Mouse (Mus musculus) CH12.LX (cell line): Measurements from ENCODE around the gene Olfr568. TPM values are rescaled to one million over a fixed set of nuclear protein-coding genes. Genes with fewer than 3 reads are reported as not detected.

ENCODE experiments used
- DNase-seq: peaks from one replicate; pipeline ENCODE4 v3.0.0-alpha.2; 2013; ENCODE audit errors: extremely low read depth
- H3K27ac ChIP-seq: 2 replicates; pipeline ENCODE4 v1.5.1; 2012; ENCODE audit warnings: low read depth, mild to moderate bottlenecking, control low read depth, moderate library complexity; ENCODE audit not compliant: insufficient read depth
- H3K27me3 ChIP-seq: replicated peaks from 2 replicates; pipeline ENCODE3; 2012; ENCODE audit warnings: inconsistent platforms
- H3K36me3 ChIP-seq, 2 experiments: replicated peaks in 1 of 2; 2 replicates each; pipeline versions ENCODE3 to v1.6.1; 2012; ENCODE audit warnings: inconsistent platforms in 1 of 2, low read length in 1 of 2, mild to moderate bottlenecking in 1 of 2, mixed read lengths in 1 of 2, moderate library complexity in 1 of 2; ENCODE audit not compliant: control insufficient read depth in 1 of 2, insufficient read depth in 1 of 2
- H3K4me1 ChIP-seq, 2 experiments: 2 replicates each; pipeline ENCODE4 v1.6.1; 2012; ENCODE audit warnings: inconsistent platforms in 1 of 2, moderate library complexity in 1 of 2; ENCODE audit not compliant: insufficient read depth in 2 of 2, control insufficient read depth in 1 of 2
- H3K4me2 ChIP-seq: 2 replicates; pipeline ENCODE4 v1.6.1; 2012; ENCODE audit warnings: low read depth, mild to moderate bottlenecking, control low read depth; ENCODE audit not compliant: poor library complexity, insufficient read depth, severe bottlenecking
- H3K4me3 ChIP-seq, 3 experiments: fragments of 150-350 bp in 1 of 3; sonication (generic) in 1 of 3; replicated peaks in 1 of 3; 2 replicates each; pipeline versions ENCODE3 to v1.5.1; 2011 to 2012; ENCODE audit warnings: low read depth in 2 of 3, low read length in 2 of 3, mild to moderate bottlenecking in 2 of 3, moderate library complexity in 2 of 3, control low read depth in 1 of 3, improper control_type of control experiment in 1 of 3, inconsistent platforms in 1 of 3, mixed read lengths in 1 of 3; ENCODE audit not compliant: poor library complexity in 1 of 3
- H3K79me2 ChIP-seq: replicated peaks from 2 replicates; pipeline ENCODE4 v1.6.1; 2012; ENCODE audit warnings: mild to moderate bottlenecking, moderate library complexity; ENCODE audit not compliant: control insufficient read depth, poor library complexity, insufficient read depth, severe bottlenecking; ENCODE audit errors: extremely low read depth
- H3K9ac ChIP-seq: 2 replicates; pipeline ENCODE4 v1.6.1; 2012; ENCODE audit warnings: low read depth, mild to moderate bottlenecking, control low read depth, moderate library complexity; ENCODE audit not compliant: insufficient read depth
- H3K9me3 ChIP-seq: replicated peaks from 2 replicates; pipeline ENCODE3; 2012; ENCODE audit warnings: low read length, inconsistent platforms, mixed read lengths
- BHLHE40 ChIP-seq: IDR thresholded peaks from 2 replicates; pipeline ENCODE4 v1.6.1; 2011; ENCODE audit warnings: mild to moderate bottlenecking, low read depth, low read length, improper control_type of control experiment
- CHD1 ChIP-seq: IDR thresholded peaks from 2 replicates; pipeline ENCODE4 v1.6.1; 2012; ENCODE audit warnings: low read depth, low read length, improper control_type of control experiment, inconsistent platforms
- E2F4 ChIP-seq: IDR thresholded peaks from 2 replicates; pipeline ENCODE4 v1.6.1; 2011; ENCODE audit warnings: low read depth, low read length, improper control_type of control experiment; ENCODE audit not compliant: insufficient replicate concordance
- ELF1 ChIP-seq: IDR thresholded peaks from 2 replicates; pipeline ENCODE4 v1.6.1; 2014; ENCODE audit warnings: low read depth, mild to moderate bottlenecking, inconsistent platforms, low read length, improper control_type of control experiment
- EP300 ChIP-seq: IDR thresholded peaks from 2 replicates; pipeline ENCODE4 v1.6.1; 2011; ENCODE audit warnings: low read length, improper control_type of control experiment
- GABPA ChIP-seq: IDR thresholded peaks from 2 replicates; pipeline ENCODE4 v1.6.1; 2012; ENCODE audit warnings: low read depth, low read length, improper control_type of control experiment, inconsistent platforms; ENCODE audit not compliant: insufficient replicate concordance
- HCFC1 ChIP-seq: IDR thresholded peaks from 2 replicates; pipeline ENCODE4 v1.6.1; 2012; ENCODE audit warnings: low read depth, mild to moderate bottlenecking, inconsistent platforms, low read length, improper control_type of control experiment
- JUND ChIP-seq: conservative IDR thresholded peaks from 2 replicates; pipeline ENCODE4 v1.6.1; 2011; ENCODE audit warnings: low read depth, low read length, improper control_type of control experiment
- MAFK ChIP-seq: IDR thresholded peaks from 2 replicates; pipeline ENCODE4 v1.6.1; 2011; ENCODE audit warnings: low read length, improper control_type of control experiment; ENCODE audit not compliant: insufficient replicate concordance
- MAZ ChIP-seq: IDR thresholded peaks from 2 replicates; pipeline ENCODE4 v1.6.1; 2012; ENCODE audit warnings: low read depth, mild to moderate bottlenecking, inconsistent platforms, low read length, improper control_type of control experiment, moderate library complexity
- MEF2A ChIP-seq: IDR thresholded peaks from 2 replicates; pipeline ENCODE4 v1.6.1; 2014; ENCODE audit warnings: low read depth, mild to moderate bottlenecking, inconsistent platforms, low read length, improper control_type of control experiment, borderline replicate concordance
- NELFE ChIP-seq: IDR thresholded peaks from 2 replicates; pipeline ENCODE4 v1.6.1; 2011; ENCODE audit warnings: low read depth, low read length, improper control_type of control experiment
- NRF1 ChIP-seq: IDR thresholded peaks from 2 replicates; pipeline ENCODE4 v1.6.1; 2014; ENCODE audit warnings: low read depth, mild to moderate bottlenecking, inconsistent platforms, low read length, improper control_type of control experiment, moderate library complexity
- PAX5 ChIP-seq: IDR thresholded peaks from 2 replicates; pipeline ENCODE4 v1.6.1; 2012; ENCODE audit warnings: low read length, inconsistent platforms, mixed read lengths
- POLR2A ChIP-seq: IDR thresholded peaks from 2 replicates; pipeline ENCODE4 v1.6.1; 2011; ENCODE audit warnings: low read depth, mild to moderate bottlenecking, improper control_type of control experiment, low read length
- SIN3A ChIP-seq: IDR thresholded peaks from 2 replicates; pipeline ENCODE4 v1.6.1; 2012; ENCODE audit warnings: low read length, improper control_type of control experiment, inconsistent platforms
- USF2 ChIP-seq: conservative IDR thresholded peaks from 2 replicates; pipeline ENCODE4 v1.6.1; 2011; ENCODE audit warnings: low read depth, low read length, improper control_type of control experiment
- ZMIZ1 ChIP-seq: IDR thresholded peaks from 2 replicates; pipeline ENCODE4 v1.6.1; 2012; ENCODE audit warnings: low read depth, mild to moderate bottlenecking, inconsistent platforms, low read length, improper control_type of control experiment
- dilution Hi-C: fragments of 300-500 bp; cut with MboI; formaldehyde crosslinking; loops from 2 replicates; pipeline ENCODE4 v1.14.3; 2020; ENCODE audit warnings: low sequenced_read_pairs; ENCODE audit not compliant: extremely low pct_unique_long_range_greater_than_20kb, extremely low pct_ligation_motif_present
- in situ Hi-C: fragments of 300-500 bp; cut with MboI; formaldehyde crosslinking; loops from 3 replicates; pipeline ENCODE4 v1.14.3; 2019; ENCODE audit warnings: low sequenced_read_pairs, low pct_ligation_motif_present, low pct_unique_long_range_greater_than_20kb, mixed read lengths
- polyA plus RNA-seq: library from polyadenylated mRNA; unstranded; fragments of >175 nt; gene quantifications from 2 replicates; pipeline ENCODE4 v1.2.1, GENCODE M21; 2012; ENCODE audit warnings: low read depth; ENCODE audit not compliant: insufficient read length
- total RNA-seq, 2 experiments: library from RNA; depleted of rRNA; stranded (reverse); fragments of 300-350 nt in 1 of 2; fragments of >200 nt in 1 of 2; gene quantifications; 2 replicates each; pipeline ENCODE4 v1.2.3; 2012 to 2014

The Olfr568 gene
- total RNA-seq (2012; rRNA removed) (not detected in 2 replicates), total RNA-seq (2014; rRNA removed) (not detected in 2 replicates), polyA plus RNA-seq (not detected in 2 replicates)

DNA sequence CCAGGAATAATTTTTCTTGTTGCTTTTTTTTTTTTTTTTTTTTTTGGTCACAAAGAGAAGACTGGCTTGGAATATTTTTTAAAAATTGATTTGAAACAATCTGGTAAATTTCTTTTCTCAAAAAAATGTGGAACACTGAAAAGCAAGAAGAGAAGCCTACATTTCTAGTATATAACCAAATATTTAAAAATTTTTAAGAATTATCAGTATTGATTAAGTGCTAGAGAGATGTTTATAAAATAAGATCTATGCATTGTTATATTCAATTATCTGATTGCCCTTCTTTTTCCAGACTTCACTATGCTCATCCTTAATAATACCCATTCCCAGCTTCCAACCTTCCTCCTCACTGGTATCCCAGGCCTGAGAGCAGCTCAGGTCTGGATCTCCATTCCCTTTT is at the start of gene Olfr568:
Gene Olfr568 (plus strand): TSS at position 301 of the 400 bp plus-strand sequence.
- Histone ChIP-seq H3K4me1 (peaks cover 0 to 6% of the 10 kb centered on the region in 2 experiments; a peak in 2 of 4 replicates), H3K27ac (no peak within 1 kb of the TSS), H3K4me2 (no peak within 1 kb of the TSS; the same call in 1 of the 2 replicates), H3K36me3 (no peaks in the 10 kb centered on the region), H3K79me2 (no peaks in the 10 kb centered on the region), H3K4me3 (no peak within 1 kb of the TSS), H3K27me3 (no peaks in the 10 kb centered on the region), H3K9ac (no peak within 1 kb of the TSS), H3K9me3 (no peaks in the 10 kb centered on the region)
- no peak for DNase-seq
- dilution Hi-C loops = no loop called here
- TF ChIP-seq CHD1 (no peak), PAX5 (no peak), SIN3A (no peak), ZMIZ1 (no peak), USF2 (no peak), POLR2A (no peak), NRF1 (no peak), MEF2A (no peak), BHLHE40 (no peak), GABPA (no peak), NELFE (no peak), ELF1 (no peak)
- in situ Hi-C loops = no loop called here

DNA sequence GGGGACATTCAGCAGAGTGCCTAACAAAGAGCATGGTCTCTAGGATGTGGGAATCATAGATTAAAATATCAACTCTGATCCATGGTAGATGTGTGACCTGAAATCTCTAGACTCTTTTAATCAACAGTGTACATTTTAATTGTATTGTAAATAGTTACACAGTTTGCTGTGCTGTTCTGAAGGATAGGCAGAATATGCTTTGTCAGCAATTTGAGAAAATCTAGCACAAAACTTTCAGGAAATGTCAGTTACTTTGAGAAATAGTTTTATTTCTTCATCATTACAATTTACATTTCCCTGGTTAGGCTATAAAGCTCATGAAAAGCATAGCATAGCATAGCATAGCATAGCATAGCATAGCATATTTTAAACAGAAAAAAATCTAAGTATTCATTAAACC is 21.1 kb upstream of the Olfr568 start:
- Histone ChIP-seq H3K9ac (no peak overlapping the region), H3K4me1 (no peaks in the 10 kb centered on the region), H3K36me3 (no peaks in the 10 kb centered on the region), H3K27me3 (no peaks in the 10 kb centered on the region), H3K79me2 (no peaks in the 10 kb centered on the region), H3K27ac (no peak overlapping the region), H3K4me3 (no peak overlapping the region), H3K9me3 (no peaks in the 10 kb centered on the region), H3K4me2 (no peak overlapping the region)
- dilution Hi-C loops = no loop called here
- TF ChIP-seq NELFE (no peak), MAFK (peak; percentile 89), MAZ (no peak)
- no peak for DNase-seq
- in situ Hi-C loops = no loop called here

DNA sequence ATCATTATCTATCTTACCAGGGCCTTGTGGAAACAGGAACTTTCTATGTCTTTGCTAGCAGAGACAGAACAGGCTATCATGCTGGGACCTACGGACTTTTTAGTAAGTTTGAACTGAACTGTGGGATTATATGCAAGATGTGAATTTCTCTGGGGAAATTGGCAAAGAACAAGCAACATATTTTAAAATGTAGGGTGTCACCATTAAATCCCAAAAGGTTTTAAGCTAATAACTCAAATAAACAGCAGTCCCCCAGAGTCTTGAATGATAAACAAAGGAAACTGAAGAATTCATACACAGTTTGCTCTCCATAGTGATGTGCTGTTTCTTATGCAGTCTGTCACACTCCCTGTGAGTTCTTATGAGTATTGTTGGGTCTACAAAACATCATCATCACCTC is 18.3 kb upstream of the Olfr568 start, which contains the start of gene Olfr566:
Gene Olfr566 (minus strand): TSS at position 101 of the 400 bp plus-strand sequence.
- Histone ChIP-seq H3K4me2 (peak within 1 kb of the TSS; percentile 70), H3K36me3 (no peaks in the 10 kb centered on the region), H3K4me3 (no peak within 1 kb of the TSS), H3K27ac (no peak within 1 kb of the TSS), H3K9ac (no peak within 1 kb of the TSS), H3K4me1 (no peaks in the 10 kb centered on the region), H3K9me3 (no peaks in the 10 kb centered on the region), H3K79me2 (no peaks in the 10 kb centered on the region), H3K27me3 (no peaks in the 10 kb centered on the region)
- no peak for DNase-seq
- dilution Hi-C loops (no loop called here), in situ Hi-C loops (no loop called here)
- TF ChIP-seq ELF1 (no peak), CHD1 (no peak), JUND (no peak), POLR2A (no peak), E2F4 (no peak), EP300 (no peak), USF2 (no peak), HCFC1 (no peak), NRF1 (no peak), BHLHE40 (no peak)
